Mouse (Mus musculus) intestine, embryonic 14.5 days (tissue): ENCODE measurements around the gene Atrx. TPM values are rescaled to one million over a fixed set of nuclear protein-coding genes. Genes with fewer than 3 reads are reported as not detected.
A peak's percentile ranks its signal among the peaks of the same experiment; 100 is the strongest.
"Not testable (repeated sequence)": the region's sequence is repeated elsewhere in the genome, so short reads cannot be mapped to it uniquely, and the experiment has no call there.

Source experiments
- ATAC-seq: fragments of 200-750 bp; cut with Nextera tagmentation; replicated peaks from 2 replicates; pipeline ENCODE4 v1.8.0; 2017; ENCODE audit warnings: low read depth, moderate number of reproducible peaks, moderate TSS enrichment, moderate library complexity; ENCODE audit not compliant: low FRiP score, low TSS enrichment
- DNase-seq: peaks from one replicate; pipeline ENCODE4 v3.0.0-alpha.2; 2018; ENCODE audit warnings: low spot score
- H3K27ac ChIP-seq: fragments of 300-500 bp; sonication (generic); 2 replicates; pipeline ENCODE4 v1.5.1; 2014; ENCODE audit warnings: low read depth, mild to moderate bottlenecking, control low read depth
- H3K27me3 ChIP-seq: fragments of 300-500 bp; sonication (generic); replicated peaks from 2 replicates; pipeline ENCODE4 v1.6.1; 2014; ENCODE audit warnings: low read length, control low read depth; ENCODE audit not compliant: control insufficient read depth, insufficient read depth
- H3K36me3 ChIP-seq: fragments of 300-500 bp; sonication (generic); 2 replicates; pipeline ENCODE4 v1.6.1; 2014; ENCODE audit warnings: low read length, control low read depth; ENCODE audit not compliant: control insufficient read depth, insufficient read depth
- H3K4me1 ChIP-seq: fragments of 300-500 bp; sonication (generic); replicated peaks from 2 replicates; pipeline ENCODE4 v1.6.1; 2014; ENCODE audit warnings: low read length, control low read depth, mixed read lengths; ENCODE audit not compliant: control insufficient read depth, insufficient read depth
- H3K4me2 ChIP-seq: fragments of 300-500 bp; sonication (generic); 2 replicates; pipeline ENCODE4 v1.6.1; 2014; ENCODE audit warnings: low read length
- H3K4me3 ChIP-seq: fragments of 300-500 bp; sonication (generic); 2 replicates; pipeline ENCODE4 v1.5.1; 2014; ENCODE audit warnings: low read depth, low read length, control low read depth, mixed read lengths
- H3K9ac ChIP-seq: fragments of 300-500 bp; sonication (generic); 2 replicates; pipeline ENCODE4 v1.6.1; 2014; ENCODE audit warnings: mild to moderate bottlenecking, low read length
- H3K9me3 ChIP-seq: fragments of 300-500 bp; sonication (generic); 2 replicates; pipeline ENCODE4 v1.6.1; 2016; ENCODE audit warnings: low read length, control low read depth; ENCODE audit not compliant: control insufficient read depth
- WGBS: fragments of 180-500 bp; shearing (Covaris S2); extraction: QIAGEN DNeasy Blood & Tissue Kit; methylation state at CpG from one replicate; pipeline ENCODE4 v1.1.7; 2014; 5-methylcytosine and 5-hydroxymethylcytosine counted together
- polyA plus RNA-seq: library from polyadenylated mRNA; unstranded; fragments of >200 nt; fragmentation: Nextera tagmentation; extraction: Ambion mirVana; gene quantifications from 2 replicates; pipeline ENCODE4 v1.2.1, GENCODE M21; 2014

Atrx gene
- polyA plus RNA-seq, result 151 and 168 TPM in 2 replicates

GRCm38 (mm10) chrX:105928861-105929477, at the start of gene Atrx:
Atrx (minus strand) TSS chrX:105929403.
- WGBS, result 17% methylated on average over 41 of the region's 42 CpGs
- H3K4me3 ChIP-seq, result peak within 1 kb of the TSS; percentile 67

GRCm38 (mm10) chrX:105957091-105957490, 27.9 kb upstream of the Atrx start:
- H3K36me3 ChIP-seq, DNase-seq, H3K27me3 ChIP-seq, H3K4me2 ChIP-seq, H3K4me1 ChIP-seq, H3K9me3 ChIP-seq, H3K9ac ChIP-seq, H3K27ac ChIP-seq, ATAC-seq, H3K4me3 ChIP-seq: not testable (repeated sequence)
- 80% methylated on average over 14 of the region's 14 CpGs for WGBS

More at GRCm38 (mm10) chrX:105928861-105929477, at the start of gene Atrx:
- no peaks in the 10 kb centered on the region; the same call in 1 of the 2 replicates for H3K4me1 ChIP-seq
- peak within 1 kb of the TSS; percentile 93 for H3K27ac ChIP-seq
- DNase-seq (peak; percentile 82), ATAC-seq (peak; percentile 93)
- no peaks in the 10 kb centered on the region for H3K27me3 ChIP-seq
- H3K36me3 ChIP-seq, result no peaks in the 10 kb centered on the region
- H3K9ac ChIP-seq, result peak within 1 kb of the TSS; percentile 92
- peak within 1 kb of the TSS; percentile 61 for H3K4me2 ChIP-seq
- no peaks in the 10 kb centered on the region for H3K9me3 ChIP-seq

GRCm38 (mm10) chrX:105953999-105954398, 24.8 kb upstream of the Atrx start:
- Histone ChIP-seq H3K4me3 (no peak overlapping the region), H3K27ac (no peak overlapping the region), H3K27me3 (no peaks in the 10 kb centered on the region), H3K36me3 (no peaks in the 10 kb centered on the region), H3K4me2 (no peak overlapping the region), H3K9me3 (no peaks in the 10 kb centered on the region), H3K4me1 (no peaks in the 10 kb centered on the region), H3K9ac (no peak overlapping the region)
- 75% methylated on average over 2 of the region's 2 CpGs for WGBS
- DNase-seq (no peak), ATAC-seq (no peak)

GRCm38 (mm10) chrX:105946357-105946756, 17.2 kb upstream of the Atrx start:
- Histone ChIP-seq H3K4me3 (no peak overlapping the region), H3K27ac (no peak overlapping the region), H3K4me1 (no peaks in the 10 kb centered on the region), H3K27me3 (no peaks in the 10 kb centered on the region), H3K36me3 (no peaks in the 10 kb centered on the region), H3K4me2 (no peak overlapping the region), H3K9ac (no peak overlapping the region), H3K9me3 (no peaks in the 10 kb centered on the region)
- no peak for ATAC-seq
- no peak for DNase-seq
- 48% methylated on average over 1 of the region's 1 CpGs for WGBS

GRCm38 (mm10) chrX:105939245-105939644, 10.0 kb upstream of the Atrx start:
- WGBS, result 85% methylated on average over 7 of the region's 7 CpGs
- Histone ChIP-seq H3K9me3 (no peaks in the 10 kb centered on the region), H3K27me3 (no peaks in the 10 kb centered on the region), H3K4me2 (no peak overlapping the region), H3K36me3 (no peaks in the 10 kb centered on the region), H3K27ac (no peak overlapping the region), H3K4me3 (no peak overlapping the region), H3K9ac (no peak overlapping the region), H3K4me1 (no peaks in the 10 kb centered on the region)
- no peak for ATAC-seq
- DNase-seq, result no peak

GRCm38 (mm10) chrX:105937736-105938135, 8.5 kb upstream of the Atrx start:
- no peaks in the 10 kb centered on the region for H3K27me3 ChIP-seq
- no peak overlapping the region for H3K9ac ChIP-seq
- 63% methylated on average over 2 of the region's 2 CpGs for WGBS
- ATAC-seq, result no peak
- H3K4me1 ChIP-seq, result no peaks in the 10 kb centered on the region
- no peak overlapping the region for H3K4me3 ChIP-seq
- no peaks in the 10 kb centered on the region for H3K36me3 ChIP-seq
- DNase-seq, result no peak
- H3K27ac ChIP-seq, result no peak overlapping the region
- no peaks in the 10 kb centered on the region for H3K9me3 ChIP-seq
- H3K4me2 ChIP-seq, result no peak overlapping the region

GRCm38 (mm10) chrX:105934341-105934740, 5.1 kb upstream of the Atrx start:
- Histone ChIP-seq H3K4me1 (no peaks in the 10 kb centered on the region), H3K9me3 (no peaks in the 10 kb centered on the region), H3K27ac (no peak overlapping the region), H3K9ac (no peak overlapping the region), H3K4me2 (no peak overlapping the region), H3K27me3 (no peaks in the 10 kb centered on the region), H3K36me3 (no peaks in the 10 kb centered on the region), H3K4me3 (no peak overlapping the region)
- ATAC-seq (no peak), DNase-seq (no peak)
- WGBS, result 43% methylated on average over 5 of the region's 5 CpGs

GRCm38 (mm10) chrX:105929478-105930038, 355 bp upstream of the Atrx start:
- ATAC-seq, result peak; percentile 41; the same call in 1 of the 2 replicates
- Histone ChIP-seq H3K36me3 (no peaks in the 10 kb centered on the region), H3K27me3 (no peaks in the 10 kb centered on the region), H3K4me1 (no peaks in the 10 kb centered on the region; the same call in 1 of the 2 replicates), H3K4me3 (peak overlapping the region; percentile 67), H3K4me2 (peak overlapping the region; percentile 39), H3K27ac (no peak overlapping the region), H3K9me3 (no peaks in the 10 kb centered on the region), H3K9ac (no peak overlapping the region; the same call in 1 of the 2 replicates)
- WGBS, result 27% methylated on average over 8 of the region's 8 CpGs
- DNase-seq, result no peak
